Mouse (Mus musculus) liver, adult 2 months (tissue): ENCODE data around the gene Zfp831. TPM values are rescaled to one million over a fixed set of nuclear protein-coding genes. Genes with fewer than 3 reads are reported as not detected.

Experiments used
- DNase-seq: peaks from one replicate; pipeline ENCODE4 v3.0.0-alpha.2; 2011; ENCODE audit warnings: low read depth, low spot score; ENCODE audit errors: extremely low read depth
- H3K27ac ChIP-seq: fragments of 200-500 bp; replicated peaks from 2 replicates; pipeline ENCODE4 v1.5.1; 2012; ENCODE audit warnings: low read depth, mild to moderate bottlenecking, control low read depth, inconsistent platforms, low read length; ENCODE audit not compliant: insufficient read depth
- H3K27me3 ChIP-seq: fragments of 200-500 bp; 2 replicates; pipeline ENCODE4 v1.6.1; 2012; ENCODE audit warnings: mild to moderate bottlenecking, moderate library complexity, low read length, inconsistent platforms; ENCODE audit not compliant: control insufficient read depth, insufficient read depth
- H3K36me3 ChIP-seq: fragments of 200-500 bp; 2 replicates; pipeline ENCODE4 v1.6.1; 2012; ENCODE audit warnings: low read length, inconsistent platforms; ENCODE audit not compliant: control insufficient read depth, insufficient read depth
- H3K4me1 ChIP-seq: fragments of 200-500 bp; 2 replicates; pipeline ENCODE4 v1.6.1; 2011; ENCODE audit warnings: low read length; ENCODE audit not compliant: control insufficient read depth, insufficient read depth
- H3K4me3 ChIP-seq: fragments of 200-500 bp; 2 replicates; pipeline ENCODE4 v1.5.1; 2011; ENCODE audit warnings: low read depth, mild to moderate bottlenecking, control low read depth, low read length, moderate library complexity; ENCODE audit not compliant: insufficient read depth
- H3K79me2 ChIP-seq: fragments of 200-500 bp; 2 replicates; pipeline ENCODE4 v1.6.1; 2012; ENCODE audit warnings: inconsistent platforms, mild to moderate bottlenecking, low read length, moderate library complexity; ENCODE audit not compliant: control insufficient read depth, insufficient read depth
- H3K9ac ChIP-seq: fragments of 200-500 bp; 2 replicates; pipeline ENCODE4 v1.6.1; 2012; ENCODE audit warnings: low read depth, mild to moderate bottlenecking, control low read depth, inconsistent platforms, low read length
- CTCF ChIP-seq: fragments of 200-500 bp; IDR thresholded peaks from 2 replicates; pipeline ENCODE4 v1.5.1; 2011; ENCODE audit warnings: low read depth, low read length, control low read depth
- POLR2A ChIP-seq: fragments of 200-500 bp; IDR thresholded peaks from 2 replicates; pipeline ENCODE4 v1.6.1; 2011; ENCODE audit warnings: low read length, control low read depth; ENCODE audit not compliant: insufficient read depth; ENCODE audit errors: extremely low read depth
- WGBS: fragments of 180-500 bp; shearing (Covaris S2); methylation state at CpG from one replicate; pipeline ENCODE4 v1.1.7; 2018; 5-methylcytosine and 5-hydroxymethylcytosine counted together
- polyA plus RNA-seq: library from polyadenylated mRNA; depleted of rRNA; stranded (reverse); fragments of >200 nt; gene quantifications from 2 replicates; pipeline ENCODE4 v1.2.3, GENCODE M21; 2012
- total RNA-seq: library from RNA; depleted of rRNA; stranded (reverse); fragments of >200 nt; gene quantifications from 2 replicates; pipeline ENCODE4 v1.2.3, GENCODE M21; 2014

Gene Zfp831
- total and polyA plus RNA-seq, 2 experiments, result 0.06 to 0.09 TPM

DNA sequence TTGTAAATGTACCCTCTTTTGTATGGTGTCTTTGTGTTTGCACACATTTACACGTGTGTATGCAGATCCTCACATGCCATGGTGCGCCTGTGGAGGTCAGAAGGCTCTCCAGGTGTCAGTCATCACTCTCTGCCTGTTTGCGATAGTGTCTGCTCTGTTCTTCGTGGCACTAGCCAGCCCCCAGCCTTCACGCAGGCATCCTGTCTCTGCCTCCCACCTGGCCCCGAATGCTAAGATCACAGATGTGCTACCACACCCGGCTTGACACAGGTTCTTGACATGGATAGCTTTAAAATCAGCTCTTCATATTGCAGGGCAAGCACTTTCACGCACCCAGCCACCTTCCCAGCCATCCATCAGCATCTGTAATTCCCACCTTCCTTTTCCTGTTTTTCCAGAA is 16.3 kb upstream of the Zfp831 start:
- no peaks in the 10 kb centered on the region for H3K36me3 ChIP-seq
- no peak overlapping the region for H3K9ac ChIP-seq
- H3K4me1 ChIP-seq, result no peaks in the 10 kb centered on the region
- no peak for DNase-seq
- WGBS, result 72% methylated on average over 8 of the region's 8 CpGs
- H3K4me3 ChIP-seq, result no peak overlapping the region
- H3K27me3 ChIP-seq, result no peaks in the 10 kb centered on the region
- H3K79me2 ChIP-seq, result no peaks in the 10 kb centered on the region
- TF ChIP-seq CTCF (no peak), POLR2A (no peak)
- no peak overlapping the region for H3K27ac ChIP-seq

DNA sequence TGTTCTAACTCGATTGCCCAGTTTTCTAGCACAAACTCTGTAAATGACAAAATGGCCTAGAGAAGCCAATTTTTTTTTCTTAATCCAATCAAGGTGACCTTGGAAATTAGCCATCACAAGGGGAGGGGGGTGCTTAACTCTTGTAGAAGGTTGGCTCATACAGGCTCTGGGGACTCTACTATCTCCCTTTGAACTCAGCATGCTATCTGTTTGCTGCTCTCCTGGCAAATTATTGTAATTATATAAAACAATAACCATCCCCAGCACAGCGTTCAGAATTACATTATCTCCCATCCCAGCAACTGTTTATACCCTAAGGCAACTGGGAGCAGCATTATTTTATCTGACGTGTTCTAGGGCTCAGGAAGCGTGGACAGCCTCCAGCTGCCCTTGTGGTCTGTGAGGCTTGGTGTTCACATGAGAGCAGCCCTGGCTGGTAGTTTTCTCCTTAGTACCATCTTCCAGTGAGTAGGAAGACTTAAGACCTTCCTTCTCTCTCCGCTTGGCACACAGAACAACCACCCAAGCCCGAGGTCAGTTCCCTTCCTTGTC is 14.0 kb upstream of the Zfp831 start:
- no peak overlapping the region for H3K4me3 ChIP-seq
- H3K36me3 ChIP-seq, result no peaks in the 10 kb centered on the region
- no peaks in the 10 kb centered on the region for H3K79me2 ChIP-seq
- no peaks in the 10 kb centered on the region for H3K4me1 ChIP-seq
- WGBS, result 78% methylated on average over 6 of the region's 6 CpGs
- no peak for DNase-seq
- H3K27ac ChIP-seq, result no peak overlapping the region
- H3K9ac ChIP-seq, result no peak overlapping the region
- H3K27me3 ChIP-seq, result no peaks in the 10 kb centered on the region
- TF ChIP-seq POLR2A (no peak), CTCF (no peak)

DNA sequence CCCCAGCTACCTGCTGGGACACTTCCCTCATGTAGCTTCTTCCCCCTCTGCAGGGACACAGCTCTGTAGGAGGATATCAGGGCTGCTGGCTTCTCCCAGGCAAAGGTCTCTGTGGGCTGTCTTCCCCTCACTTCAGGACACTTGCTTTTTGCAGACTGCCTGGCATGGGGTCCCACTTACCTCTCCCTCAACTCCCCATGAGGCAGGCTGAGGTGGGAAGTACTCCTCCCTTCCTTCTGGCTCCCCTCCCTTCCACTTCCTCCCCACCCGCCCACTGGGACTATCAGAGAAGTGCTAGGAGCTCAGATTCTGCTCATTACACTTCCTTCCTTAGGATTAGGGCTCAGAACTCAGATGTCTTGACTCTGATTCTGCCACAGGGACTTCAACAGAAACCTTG is 6.6 kb upstream of the Zfp831 start:
- H3K79me2 ChIP-seq, result no peaks in the 10 kb centered on the region
- H3K36me3 ChIP-seq, result no peaks in the 10 kb centered on the region
- H3K27me3 ChIP-seq, result no peaks in the 10 kb centered on the region
- TF ChIP-seq POLR2A, result no peak
- no peak for TF ChIP-seq CTCF
- H3K4me1 ChIP-seq, result no peaks in the 10 kb centered on the region
- 50% methylated on average over 1 of the region's 1 CpGs for WGBS
- H3K4me3 ChIP-seq, result no peak overlapping the region
- H3K9ac ChIP-seq, result no peak overlapping the region
- no peak for DNase-seq
- no peak overlapping the region for H3K27ac ChIP-seq

DNA sequence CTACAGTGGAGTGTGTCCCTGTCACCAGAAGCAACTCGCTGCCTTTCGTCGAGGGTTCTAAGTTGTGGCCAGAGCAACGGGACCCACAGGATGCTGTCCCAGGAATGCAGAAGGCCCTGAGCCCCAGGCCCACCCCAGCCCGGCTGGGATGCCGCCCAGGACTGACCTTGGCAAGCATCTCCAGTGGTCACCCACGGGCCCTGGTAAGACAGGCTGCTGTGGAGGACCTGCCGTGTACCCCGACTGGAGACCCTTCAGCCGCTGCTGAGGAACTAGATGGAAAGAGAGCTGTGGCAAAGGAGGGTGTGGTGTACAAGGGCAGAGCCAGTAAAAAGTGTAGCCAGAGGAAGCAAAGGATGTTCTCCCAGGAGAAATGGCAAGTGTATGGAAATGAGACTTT is 1.6 kb downstream of the Zfp831 start:
- H3K4me3 ChIP-seq, result no peak overlapping the region
- H3K79me2 ChIP-seq, result no peaks in the 10 kb centered on the region
- H3K27ac ChIP-seq, result no peak overlapping the region
- no peak overlapping the region for H3K9ac ChIP-seq
- H3K4me1 ChIP-seq, result no peaks in the 10 kb centered on the region
- TF ChIP-seq CTCF (no peak), POLR2A (no peak)
- WGBS, result 85% methylated on average over 10 of the region's 10 CpGs
- H3K27me3 ChIP-seq, result no peaks in the 10 kb centered on the region
- DNase-seq, result no peak
- H3K36me3 ChIP-seq, result no peaks in the 10 kb centered on the region

DNA sequence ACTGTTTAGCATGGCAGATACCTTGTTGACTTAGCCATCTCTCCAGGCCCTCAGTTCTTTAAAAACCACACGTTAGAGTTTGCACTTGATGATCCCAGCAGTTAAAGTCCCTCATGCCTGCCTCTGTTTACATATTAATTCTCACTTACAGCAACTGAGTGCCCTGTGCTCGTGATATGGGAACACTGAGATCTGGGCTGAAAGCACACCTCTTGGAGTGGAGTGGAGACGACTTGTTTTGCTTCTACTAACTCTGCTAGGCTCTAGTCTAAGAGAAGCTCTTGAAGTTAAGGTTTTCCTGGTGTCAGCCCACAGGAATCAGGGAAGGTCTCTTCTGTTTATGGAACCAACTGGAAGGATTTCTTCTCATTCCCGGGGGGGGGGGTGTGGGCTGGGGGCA is 9.5 kb downstream of the Zfp831 start:
- H3K4me3 ChIP-seq, result no peak overlapping the region
- TF ChIP-seq POLR2A (no peak), CTCF (no peak)
- DNase-seq, result no peak
- no peaks in the 10 kb centered on the region for H3K4me1 ChIP-seq
- no peak overlapping the region for H3K9ac ChIP-seq
- H3K79me2 ChIP-seq, result no peaks in the 10 kb centered on the region
- H3K27ac ChIP-seq, result no peak overlapping the region
- WGBS, result 47% methylated on average over 4 of the region's 4 CpGs
- H3K27me3 ChIP-seq, result no peaks in the 10 kb centered on the region
- H3K36me3 ChIP-seq, result no peaks in the 10 kb centered on the region

DNA sequence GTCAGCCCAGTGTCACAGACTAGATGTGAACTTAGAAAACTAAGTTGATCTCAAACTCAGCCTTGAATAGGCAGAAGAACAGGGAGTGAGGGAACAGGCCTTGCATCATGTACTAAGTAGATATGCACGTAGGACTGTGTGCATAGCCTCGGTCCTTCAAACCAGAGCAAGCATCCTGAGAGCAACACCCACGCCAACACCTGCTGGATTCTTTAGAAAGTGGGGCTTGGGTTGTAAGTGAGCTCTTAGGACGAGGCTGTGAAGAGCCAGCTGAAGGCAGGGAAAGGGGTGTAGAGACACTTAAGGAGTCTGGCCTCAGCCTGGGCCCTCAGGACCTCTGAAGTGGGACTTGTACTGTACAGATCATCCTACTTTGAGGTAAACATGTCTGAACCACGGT is 12.0 kb downstream of the Zfp831 start:
- no peaks in the 10 kb centered on the region for H3K79me2 ChIP-seq
- H3K4me3 ChIP-seq, result no peak overlapping the region
- no peaks in the 10 kb centered on the region for H3K4me1 ChIP-seq
- WGBS, result 83% methylated on average over 5 of the region's 5 CpGs
- H3K27ac ChIP-seq, result no peak overlapping the region
- DNase-seq, result no peak
- H3K9ac ChIP-seq, result no peak overlapping the region
- no peak for TF ChIP-seq POLR2A
- TF ChIP-seq CTCF, result no peak
- no peaks in the 10 kb centered on the region for H3K36me3 ChIP-seq
- H3K27me3 ChIP-seq, result no peaks in the 10 kb centered on the region
